Mouse (Mus musculus) left cerebral cortex, postnatal 10 days (tissue): Measurements from ENCODE around the gene Asf1b. TPM values are rescaled to one million over a fixed set of nuclear protein-coding genes. Genes with fewer than 3 reads are reported as not detected.

Experiments
- DNase-seq, 2 experiments: peaks; one replicate each; pipeline ENCODE4 v3.0.0; 2021 to 2022; ENCODE audit warnings: low spot score in 2 of 2, mixed read lengths in 1 of 2; ENCODE audit errors: extremely low spot score in 1 of 2
- intact Hi-C: fragments of 180-260 bp; cut with DNase I; formaldehyde crosslinking; loops from one replicate; pipeline ENCODE4 v1.15.1; 2025
- microRNA-seq: library from miRNA; unstranded; fragments of <30 nt; microRNA quantifications from one replicate; pipeline ENCODE4 v1.2.0, GENCODE M21; 2022
- total RNA-seq, 2 experiments: library from RNA; stranded (reverse); gene quantifications; 2 replicates each; pipeline ENCODE4 v1.2.3; 2021

Gene Asf1b
- total RNA-seq, 2 experiments from 2014 or later: 1.1 TPM

GRCm38 (mm10) chr8:84008362-84008761 lies 53.1 kb downstream of the Asf1b start:
- intact Hi-C loops: no loop called here
- no peak for DNase-seq

- intact Hi-C loops: no loop called here
Measured at GRCm38 (mm10) chr8:84009876-84010275, 54.6 kb downstream of the Asf1b start.

GRCm38 (mm10) chr8:84010625-84011611 lies 55.6 kb downstream of the Asf1b start:
- intact Hi-C loops: no loop called here
- DNase-seq: peak in 1 of 2 experiments; percentile 82

More at GRCm38 (mm10) chr8:84009876-84010275, 54.6 kb downstream of the Asf1b start:
- peak; percentile 83 to 86 for DNase-seq

- DNase-seq: no peak
- intact Hi-C loops: no loop called here
Measured at GRCm38 (mm10) chr8:84011705-84012498, 56.6 kb downstream of the Asf1b start, which contains the start of gene 2210011C24Rik. Gene 2210011C24Rik (minus strand): TSS chr8:84012171.

- DNase-seq: peak in 1 of 2 experiments; percentile 55
- intact Hi-C loops: no loop called here
Measured at GRCm38 (mm10) chr8:84012499-84013165, 57.3 kb downstream of the Asf1b start.

- intact Hi-C loops: no loop called here
- no peak for DNase-seq
Measured at GRCm38 (mm10) chr8:84015833-84016232, 60.5 kb downstream of the Asf1b start.

- DNase-seq: no peak
- intact Hi-C loops: loop anchor here (10.0 kb wide), 1 partner anchor 325 kb away; no protein-coding TSS in a partner anchor
Measured at GRCm38 (mm10) chr8:84019738-84020137, 64.4 kb downstream of the Asf1b start.

Small RNA genes within 50 kb of the gene (microRNA-seq; reads per million reads assigned to microRNA genes)
- gene Gm44330: not detected
- gene Gm44450: not detected
- 1.1 reads per million for gene Mir1199
- gene Mir8111: 4.3 reads per million, percentile 15 among the genes with 10 or more reads in this experiment

Other genes with a start within 250 kb of the Asf1b start
- 10 to 100 TPM; 24.4 to 25.2 TPM for gene Ddx39, start 240.3 kb upstream of the Asf1b start, total RNA-seq
- gene Adgre5, start 214.2 kb upstream of the Asf1b start, total RNA-seq: 10 to 100 TPM; 11.4 to 11.7 TPM
- 100 to 1,000 TPM; 445 to 464 TPM for gene Adgrl1, start 55.4 kb upstream of the Asf1b start, total RNA-seq
- under 1 TPM in 1 of 2 experiments, not detected in 1; 0.11 TPM for gene Gm10644, start 302 bp upstream of the Asf1b start, total RNA-seq
- 100 to 1,000 TPM; 255 to 264 TPM for gene Prkaca, start 17.5 kb downstream of the Asf1b start, total RNA-seq
- 10 to 100 TPM; 56.4 to 59.1 TPM for gene Samd1, start 42.2 kb downstream of the Asf1b start, total RNA-seq
- gene 1700067K01Rik, start 46.0 kb downstream of the Asf1b start, total RNA-seq: under 1 TPM; 0.34 to 0.65 TPM
- gene 2210011C24Rik, start 56.7 kb downstream of the Asf1b start, total RNA-seq: under 1 TPM in 1 of 2 experiments, not detected in 1; 0.51 TPM
- gene Palm3, start 66.0 kb downstream of the Asf1b start, total RNA-seq: 10 to 100 TPM in 1 of 2 experiments, 1 to 10 TPM in 1; 9.2 to 11.3 TPM
- gene Il27ra, start 87.1 kb downstream of the Asf1b start, total RNA-seq: 1 to 10 TPM in 1 of 2 experiments, under 1 TPM in 1; 0.86 to 1.0 TPM
- not detected for gene Rln3, start 89.5 kb downstream of the Asf1b start, total RNA-seq
- 1 to 10 TPM; 2.8 to 3.1 TPM for gene Gm10643, start 109.6 kb downstream of the Asf1b start, total RNA-seq
- 10 to 100 TPM; 19.2 to 21.3 TPM for gene Rfx1, start 111.3 kb downstream of the Asf1b start, total RNA-seq
- gene Dcaf15, start 149.3 kb downstream of the Asf1b start, total RNA-seq: 10 to 100 TPM; 30.4 to 33.8 TPM
- not detected for gene Podnl1, start 170.5 kb downstream of the Asf1b start, total RNA-seq
- 10 to 100 TPM; 66.7 to 70.7 TPM for gene Cc2d1a, start 192.4 kb downstream of the Asf1b start, total RNA-seq
- 1 to 10 TPM; 2.9 to 3.2 TPM for gene 4930432K21Rik, start 192.5 kb downstream of the Asf1b start, total RNA-seq
- gene Nanos3, start 229.7 kb downstream of the Asf1b start, total RNA-seq: 1 to 10 TPM; 5.4 to 6.8 TPM